Mouse (Mus musculus): Measurements from ENCODE around the gene Zswim9.

- no peak for TF ChIP-seq POLR2A (IDR thresholded peaks at IDR 0.05; ENCODE audit: insufficient read depth, low read length)
- TF ChIP-seq CTCF (IDR thresholded peaks at IDR 0.05; ENCODE audit: low read depth, low read length): no peak
Observed at GRCm38 (mm10) chr7:13264396-13264795, 14.1 kb downstream of the Zswim9 start.

Data from ES-Bruce4 (cell line).